Mouse (Mus musculus) hindbrain, embryonic 16.5 days (tissue): ENCODE results near the gene Vdac1. TPM values are rescaled to one million over a fixed set of nuclear protein-coding genes. Genes with fewer than 3 reads are reported as not detected.
"Not testable (repeated sequence)": the region's sequence is repeated elsewhere in the genome, so short reads cannot be mapped to it uniquely, and the experiment has no call there.

Experiments used
- ATAC-seq: fragments of 200-750 bp; cut with Nextera tagmentation; 2 replicates; pipeline ENCODE4 v1.8.0; 2017; ENCODE audit warnings: moderate TSS enrichment, moderate library complexity
- H3K27ac ChIP-seq: fragments of 300-500 bp; sonication (generic); 2 replicates; pipeline ENCODE4 v1.5.1; 2014; ENCODE audit warnings: low read depth, mild to moderate bottlenecking, control low read depth, low read length, moderate library complexity
- H3K27me3 ChIP-seq: fragments of 300-500 bp; sonication (generic); replicated peaks from 2 replicates; pipeline ENCODE4 v1.6.1; 2014; ENCODE audit warnings: low read length; ENCODE audit not compliant: control insufficient read depth, insufficient read depth
- H3K36me3 ChIP-seq: fragments of 300-500 bp; sonication (generic); 2 replicates; pipeline ENCODE4 v1.6.1; 2014; ENCODE audit warnings: mild to moderate bottlenecking, low read length, moderate library complexity, mixed read lengths; ENCODE audit not compliant: control insufficient read depth, insufficient read depth
- H3K4me1 ChIP-seq: fragments of 300-500 bp; sonication (generic); 2 replicates; pipeline ENCODE4 v1.6.1; 2014; ENCODE audit warnings: low read depth, low read length; ENCODE audit not compliant: control insufficient read depth, insufficient read depth
- H3K4me2 ChIP-seq: fragments of 300-500 bp; sonication (generic); 2 replicates; pipeline ENCODE4 v1.6.1; 2014; ENCODE audit warnings: mild to moderate bottlenecking, low read length, control low read depth, moderate library complexity
- H3K4me3 ChIP-seq: fragments of 300-500 bp; sonication (generic); 2 replicates; pipeline ENCODE4 v1.5.1; 2014; ENCODE audit warnings: mild to moderate bottlenecking, low read length, control low read depth, moderate library complexity
- H3K9ac ChIP-seq: fragments of 300-500 bp; sonication (generic); 2 replicates; pipeline ENCODE4 v1.6.1; 2014; ENCODE audit warnings: low read depth, mild to moderate bottlenecking, control low read depth, low read length, moderate library complexity
- H3K9me3 ChIP-seq: fragments of 300-500 bp; sonication (generic); 2 replicates; pipeline ENCODE4 v1.6.1; 2014; ENCODE audit warnings: mild to moderate bottlenecking, low read length, moderate library complexity; ENCODE audit not compliant: control insufficient read depth
- WGBS: fragments of 180-500 bp; shearing (Covaris S2); extraction: QIAGEN DNeasy Blood & Tissue Kit; methylation state at CpG from one replicate; pipeline ENCODE4 v1.1.7; 2014; 5-methylcytosine and 5-hydroxymethylcytosine counted together
- polyA plus RNA-seq: library from polyadenylated mRNA; unstranded; fragments of >200 nt; fragmentation: Nextera tagmentation; extraction: Ambion mirVana; gene quantifications from 2 replicates; pipeline ENCODE4 v1.2.1, GENCODE M21; 2015

The Vdac1 gene
- polyA plus RNA-seq, 1 experiment from 2014 or later = 440 TPM

DNA sequence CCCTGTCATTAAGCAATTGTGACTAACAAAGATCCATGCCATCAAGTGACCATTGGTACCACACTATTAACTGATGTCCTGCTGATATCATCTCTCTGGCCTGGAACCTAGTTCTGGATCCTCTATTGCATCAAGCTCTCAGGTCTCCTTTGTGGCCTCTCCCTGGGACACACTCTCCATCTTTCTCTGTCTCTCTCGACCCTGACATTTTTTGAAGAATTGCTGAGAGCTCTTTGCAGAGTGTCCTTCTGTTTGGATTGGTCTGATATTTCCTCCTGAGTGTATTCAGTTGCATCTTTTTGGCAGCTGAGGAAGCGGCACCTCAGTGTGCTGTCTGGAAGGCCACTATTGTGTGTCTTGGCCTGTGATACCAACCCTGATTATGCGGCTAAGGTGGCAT lies 18.6 kb downstream of the Vdac1 start:
- Histone ChIP-seq H3K4me3 (no peak overlapping the region), H3K36me3 (peaks cover 45% of the 10 kb centered on the region), H3K9me3 (no peaks in the 10 kb centered on the region), H3K4me1 (no peaks in the 10 kb centered on the region), H3K27ac (no peak overlapping the region), H3K27me3 (no peaks in the 10 kb centered on the region), H3K4me2 (no peak overlapping the region), H3K9ac (no peak overlapping the region)
- no peak for ATAC-seq
- 92% methylated on average over 3 of the region's 3 CpGs for WGBS

- no peak overlapping the region for H3K4me2 ChIP-seq
- no peaks in the 10 kb centered on the region for H3K27me3 ChIP-seq
- peaks cover 59% of the 10 kb centered on the region for H3K36me3 ChIP-seq
- no peak overlapping the region for H3K27ac ChIP-seq
- ATAC-seq = no peak
- no peaks in the 10 kb centered on the region for H3K4me1 ChIP-seq
- H3K9ac ChIP-seq = no peak overlapping the region
- no peaks in the 10 kb centered on the region for H3K9me3 ChIP-seq
- 96% methylated on average over 14 of the region's 14 CpGs for WGBS
- H3K4me3 ChIP-seq = no peak overlapping the region
These were observed 23.1 kb downstream of the Vdac1 start for GRCm38 (mm10) chr11:52383741-52384140.

DNA sequence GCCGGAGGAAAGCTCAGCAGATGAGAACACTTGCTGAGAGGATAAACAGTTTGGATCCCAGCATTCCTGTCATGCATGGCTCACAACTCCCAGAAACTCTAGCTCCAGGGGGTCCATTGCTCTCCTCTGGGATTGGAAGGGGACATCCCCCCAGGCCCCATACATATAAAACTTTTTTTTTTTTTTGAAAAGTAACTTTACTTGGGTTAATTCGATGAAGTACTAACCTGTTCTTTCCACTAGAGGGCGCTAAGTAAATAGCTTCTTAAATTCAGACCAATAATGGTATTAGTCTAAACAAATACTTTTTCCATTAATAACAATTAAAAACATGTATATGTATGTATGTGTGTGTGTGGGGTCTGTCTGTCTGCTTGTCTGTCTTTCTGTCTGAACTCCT lies 24.0 kb downstream of the Vdac1 start:
- no peaks in the 10 kb centered on the region for H3K9me3 ChIP-seq
- no peaks in the 10 kb centered on the region for H3K27me3 ChIP-seq
- H3K36me3 ChIP-seq = peaks cover 51% of the 10 kb centered on the region
- H3K4me1 ChIP-seq = no peaks in the 10 kb centered on the region
- no peak overlapping the region for H3K9ac ChIP-seq
- H3K4me2 ChIP-seq = no peak overlapping the region
- H3K4me3 ChIP-seq = no peak overlapping the region
- H3K27ac ChIP-seq = no peak overlapping the region
- 57% methylated on average over 3 of the region's 3 CpGs for WGBS
- ATAC-seq = no peak

DNA sequence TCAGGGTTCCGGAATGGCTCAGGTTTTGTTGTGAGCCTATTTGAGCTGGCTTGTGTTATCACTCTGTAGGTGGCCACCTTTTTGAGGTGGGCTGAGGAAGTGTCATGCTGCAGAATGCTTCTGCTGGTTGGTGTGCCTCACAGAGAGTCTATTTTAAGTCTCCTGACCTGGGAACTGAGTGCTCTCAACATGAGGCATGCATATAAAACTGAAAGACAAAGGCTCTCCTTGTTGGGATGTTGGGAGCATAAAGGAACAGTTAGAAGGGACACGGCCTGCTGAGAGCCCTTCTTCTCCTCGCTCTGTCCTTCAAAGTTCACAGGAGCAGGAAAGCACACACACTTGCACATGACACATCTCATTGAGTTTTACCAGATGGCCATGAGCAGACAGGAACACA lies 26.2 kb downstream of the Vdac1 start:
- Histone ChIP-seq H3K36me3 (peaks cover 45% of the 10 kb centered on the region), H3K9me3 (no peaks in the 10 kb centered on the region), H3K27ac (no peak overlapping the region), H3K9ac (no peak overlapping the region), H3K4me1 (no peaks in the 10 kb centered on the region), H3K4me3 (no peak overlapping the region), H3K27me3 (no peaks in the 10 kb centered on the region), H3K4me2 (no peak overlapping the region)
- WGBS = 82% methylated on average over 3 of the region's 3 CpGs
- no peak for ATAC-seq

GRCm38 (mm10) chr11:52388150-52388549 lies 27.5 kb downstream of the Vdac1 start:
- Histone ChIP-seq H3K36me3 (peaks cover 40% of the 10 kb centered on the region), H3K27me3 (no peaks in the 10 kb centered on the region), H3K4me3 (no peak overlapping the region), H3K9ac (no peak overlapping the region), H3K9me3 (no peaks in the 10 kb centered on the region), H3K4me2 (no peak overlapping the region), H3K27ac (no peak overlapping the region), H3K4me1 (no peaks in the 10 kb centered on the region)
- ATAC-seq = no peak
- 95% methylated on average over 12 of the region's 12 CpGs for WGBS

- H3K9me3 ChIP-seq = not testable (repeated sequence)
These were observed 28.3 kb downstream of the Vdac1 start for GRCm38 (mm10) chr11:52388979-52389378.

DNA sequence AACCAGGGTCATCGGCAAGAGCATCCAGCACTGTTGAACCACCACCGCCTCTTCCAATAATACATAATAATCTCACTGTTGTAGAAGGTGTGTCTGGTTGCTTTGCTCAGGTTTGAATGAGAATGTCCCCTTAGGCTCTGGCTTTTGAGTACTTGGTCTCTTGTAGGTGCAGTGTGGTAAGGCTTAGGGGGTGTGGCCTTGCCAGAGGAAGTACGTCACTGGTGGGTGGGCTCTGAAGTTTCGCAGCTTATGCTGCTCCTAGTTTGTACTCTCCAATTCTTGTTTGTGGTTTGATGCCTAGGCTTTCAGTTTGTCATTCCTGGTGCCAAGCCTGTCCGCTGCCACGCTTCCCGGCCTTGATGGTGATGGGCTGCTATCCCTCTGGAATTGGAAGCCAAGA lies 29.3 kb downstream of the Vdac1 start:
- no peak overlapping the region for H3K4me3 ChIP-seq
- peaks cover 29% of the 10 kb centered on the region for H3K36me3 ChIP-seq
- no peak overlapping the region for H3K4me2 ChIP-seq
- H3K4me1 ChIP-seq = no peaks in the 10 kb centered on the region
- no peak overlapping the region for H3K9ac ChIP-seq
- H3K27me3 ChIP-seq = no peaks in the 10 kb centered on the region
- H3K27ac ChIP-seq = no peak overlapping the region
- WGBS = 93% methylated on average over 7 of the region's 7 CpGs
- H3K9me3 ChIP-seq = no peaks in the 10 kb centered on the region
- ATAC-seq = no peak

More at GRCm38 (mm10) chr11:52388979-52389378, 28.3 kb downstream of the Vdac1 start:
- ATAC-seq, H3K9ac ChIP-seq, H3K27me3 ChIP-seq, H3K4me3 ChIP-seq, H3K27ac ChIP-seq, H3K4me1 ChIP-seq, H3K4me2 ChIP-seq: not testable (repeated sequence)
- peaks cover 36% of the 10 kb centered on the region for H3K36me3 ChIP-seq
- 96% methylated on average over 5 of the region's 5 CpGs for WGBS

DNA sequence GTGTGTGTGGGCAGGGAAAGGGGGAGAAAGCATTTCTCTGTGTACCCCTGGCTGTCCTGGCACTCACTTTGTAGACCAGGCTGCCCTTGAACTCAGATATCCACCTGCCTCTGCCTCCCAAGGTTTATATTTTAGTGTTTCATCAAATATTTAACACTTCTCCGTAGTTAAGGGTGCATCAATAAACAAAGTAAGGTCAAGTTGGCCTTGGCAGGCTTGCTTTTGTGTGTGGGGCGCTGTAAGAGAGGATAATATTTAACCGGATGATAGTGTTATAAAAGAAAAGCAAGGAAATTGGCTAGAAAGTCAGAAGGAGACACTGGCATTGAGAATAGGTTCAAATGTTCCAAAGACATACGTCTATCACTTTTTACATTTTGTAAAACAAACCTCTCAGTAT lies 33.8 kb downstream of the Vdac1 start:
- Histone ChIP-seq H3K4me1 (peaks cover 14% of the 10 kb centered on the region), H3K4me2 (no peak overlapping the region), H3K9me3 (no peaks in the 10 kb centered on the region), H3K9ac (no peak overlapping the region), H3K4me3 (no peak overlapping the region), H3K27me3 (no peaks in the 10 kb centered on the region), H3K27ac (no peak overlapping the region), H3K36me3 (peaks cover 5% of the 10 kb centered on the region)
- 78% methylated on average over 4 of the region's 4 CpGs for WGBS
- no peak for ATAC-seq

DNA sequence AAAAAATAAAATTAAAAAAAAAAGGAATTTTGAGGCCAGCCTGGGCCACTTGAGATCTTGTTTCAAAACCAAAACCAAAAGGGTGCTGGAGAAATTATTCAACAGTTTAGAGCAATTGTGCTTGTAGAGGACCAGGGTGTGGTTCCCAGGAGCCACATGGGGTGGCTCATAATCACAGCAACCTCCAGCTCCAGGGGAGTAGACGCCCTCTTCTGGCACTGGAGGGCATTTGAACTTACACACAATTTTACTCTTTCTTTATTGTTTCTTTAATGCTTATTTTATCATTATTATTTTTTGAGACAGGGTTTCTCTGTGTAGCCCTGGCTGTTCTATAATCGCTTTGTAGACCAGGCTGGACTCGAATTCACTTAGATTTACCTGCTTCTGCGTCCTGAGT lies 34.7 kb downstream of the Vdac1 start:
- H3K27me3 ChIP-seq = no peaks in the 10 kb centered on the region
- ATAC-seq = no peak
- no peaks in the 10 kb centered on the region; the same call in 1 of the 2 replicates for H3K36me3 ChIP-seq
- no peak overlapping the region for H3K9ac ChIP-seq
- H3K9me3 ChIP-seq = no peaks in the 10 kb centered on the region
- H3K4me3 ChIP-seq = no peak overlapping the region
- no peak overlapping the region for H3K4me2 ChIP-seq
- peaks cover 14% of the 10 kb centered on the region for H3K4me1 ChIP-seq
- no peak overlapping the region for H3K27ac ChIP-seq
- 41% methylated on average over 4 of the region's 4 CpGs for WGBS
